Mouse (Mus musculus) cerebellum, adult 9-10 months (tissue): ENCODE results near the gene Parvg.
"Not testable (repeated sequence)": the region's sequence is repeated elsewhere in the genome, so short reads cannot be mapped to it uniquely, and the experiment has no call there.

Source experiments
- DNase-seq: peaks from one replicate; pipeline ENCODE4 v3.0.0; 2022

Gene Parvg

GRCm38 (mm10) chr15:84323966-84324869 lies at the start of gene Parvg:
Parvg (plus strand) TSS chr15:84324026.
- no peak for DNase-seq

- DNase-seq = no peak
Observed at GRCm38 (mm10) chr15:84276066-84276465, 47.8 kb upstream of the Parvg start.

- DNase-seq = no peak
Observed at GRCm38 (mm10) chr15:84278091-84278490, 45.7 kb upstream of the Parvg start.

GRCm38 (mm10) chr15:84278656-84279055 lies 45.2 kb upstream of the Parvg start:
- no peak for DNase-seq

- no peak for DNase-seq
Observed at GRCm38 (mm10) chr15:84280309-84280708, 43.5 kb upstream of the Parvg start.

GRCm38 (mm10) chr15:84280712-84281347 lies 43.0 kb upstream of the Parvg start:
- DNase-seq = no peak

GRCm38 (mm10) chr15:84282206-84283085 lies 41.4 kb upstream of the Parvg start:
- DNase-seq = peak; percentile 37

- DNase-seq = peak; percentile 50
Observed at GRCm38 (mm10) chr15:84284059-84284458, 39.8 kb upstream of the Parvg start.

- no peak for DNase-seq
Observed at GRCm38 (mm10) chr15:84285453-84285852, 38.4 kb upstream of the Parvg start.

GRCm38 (mm10) chr15:84288953-84289352 lies 34.9 kb upstream of the Parvg start:
- not testable (repeated sequence) for DNase-seq

- no peak for DNase-seq
Observed at GRCm38 (mm10) chr15:84291097-84291496, 32.7 kb upstream of the Parvg start.

GRCm38 (mm10) chr15:84293590-84293989 lies 30.2 kb upstream of the Parvg start:
- DNase-seq = no peak

- DNase-seq = no peak
Observed at GRCm38 (mm10) chr15:84294391-84294790, 29.4 kb upstream of the Parvg start.

- no peak for DNase-seq
Observed at GRCm38 (mm10) chr15:84295225-84295624, 28.6 kb upstream of the Parvg start.

- DNase-seq = no peak
Observed at GRCm38 (mm10) chr15:84297454-84297853, 26.4 kb upstream of the Parvg start.

GRCm38 (mm10) chr15:84298804-84299370 lies 24.9 kb upstream of the Parvg start:
- no peak for DNase-seq

- no peak for DNase-seq
Observed at GRCm38 (mm10) chr15:84299662-84300333, 24.0 kb upstream of the Parvg start.

GRCm38 (mm10) chr15:84300591-84300990 lies 23.2 kb upstream of the Parvg start:
- DNase-seq = no peak

GRCm38 (mm10) chr15:84301026-84301425 lies 22.8 kb upstream of the Parvg start:
- DNase-seq = peak; percentile 42

- no peak for DNase-seq
Observed at GRCm38 (mm10) chr15:84301641-84302420, 22.0 kb upstream of the Parvg start.

GRCm38 (mm10) chr15:84303264-84303663 lies 20.6 kb upstream of the Parvg start:
- no peak for DNase-seq
